Mouse (Mus musculus) liver, postnatal 0 days (tissue): ENCODE data around the gene Cfap43. TPM values are rescaled to one million over a fixed set of nuclear protein-coding genes. Genes with fewer than 3 reads are reported as not detected.

Experiments
- ATAC-seq: fragments of 200-750 bp; cut with Nextera tagmentation; 2 replicates; pipeline ENCODE4 v1.8.0; 2017; ENCODE audit warnings: mild to moderate bottlenecking, moderate library complexity
- DNase-seq: peaks from one replicate; pipeline ENCODE4 v3.0.0-alpha.2; 2016
- H3K27ac ChIP-seq: fragments of 300-500 bp; sonication (generic); 2 replicates; pipeline ENCODE4 v1.5.1; 2014; ENCODE audit warnings: antibody characterized with exemption, moderate library complexity, mild to moderate bottlenecking, low read depth
- H3K27me3 ChIP-seq: fragments of 300-500 bp; sonication (generic); 2 replicates; pipeline ENCODE4 v1.6.1; 2014; ENCODE audit warnings: low read length, control low read depth, mixed read lengths; ENCODE audit not compliant: insufficient read depth
- H3K36me3 ChIP-seq: fragments of 300-500 bp; sonication (generic); replicated peaks from 2 replicates; pipeline ENCODE4 v1.6.1; 2014; ENCODE audit warnings: mild to moderate bottlenecking, control low read depth, low read length, moderate library complexity, mixed read lengths; ENCODE audit not compliant: insufficient read depth
- H3K4me1 ChIP-seq: fragments of 300-500 bp; sonication (generic); 2 replicates; pipeline ENCODE4 v1.6.1; 2014; ENCODE audit warnings: antibody characterized with exemption, mild to moderate bottlenecking, control low read depth; ENCODE audit not compliant: insufficient read depth
- H3K4me2 ChIP-seq: fragments of 300-500 bp; sonication (generic); 2 replicates; pipeline ENCODE4 v1.6.1; 2014; ENCODE audit warnings: low read depth, mild to moderate bottlenecking, low read length, moderate library complexity, mixed read lengths
- H3K4me3 ChIP-seq: fragments of 300-500 bp; sonication (generic); 2 replicates; pipeline ENCODE4 v1.5.1; 2014; ENCODE audit warnings: low read depth, low read length
- H3K9ac ChIP-seq: fragments of 300-500 bp; sonication (generic); replicated peaks from 2 replicates; pipeline ENCODE4 v1.6.1; 2014; ENCODE audit warnings: mild to moderate bottlenecking, moderate library complexity
- H3K9me3 ChIP-seq: fragments of 300-500 bp; sonication (generic); 2 replicates; pipeline ENCODE4 v1.6.1; 2016; ENCODE audit warnings: mild to moderate bottlenecking, control low read depth, low read length, mixed read lengths
- CTCF ChIP-seq: sonication (generic); IDR thresholded peaks from 2 replicates; pipeline ENCODE4 v1.5.1; 2016; ENCODE audit warnings: antibody characterized with exemption, low read depth
- EP300 ChIP-seq: IDR thresholded peaks from 2 replicates; pipeline ENCODE4 v1.6.1; 2016; ENCODE audit warnings: antibody characterized with exemption, low read depth, mild to moderate bottlenecking
- WGBS: fragments of 180-500 bp; shearing (Covaris S2); extraction: QIAGEN DNeasy Blood & Tissue Kit; methylation state at CpG from one replicate; pipeline ENCODE4 v1.1.7; 2014; ENCODE audit not compliant: insufficient replicate concordance; 5-methylcytosine and 5-hydroxymethylcytosine counted together
- polyA plus RNA-seq: library from polyadenylated mRNA; unstranded; fragments of >200 nt; fragmentation: Nextera tagmentation; extraction: Ambion mirVana; gene quantifications from 2 replicates; pipeline ENCODE4 v1.2.1, GENCODE M21; 2015

The Cfap43 gene
- polyA plus RNA-seq, 1 experiment from 2014 or later = 0.05 TPM

DNA sequence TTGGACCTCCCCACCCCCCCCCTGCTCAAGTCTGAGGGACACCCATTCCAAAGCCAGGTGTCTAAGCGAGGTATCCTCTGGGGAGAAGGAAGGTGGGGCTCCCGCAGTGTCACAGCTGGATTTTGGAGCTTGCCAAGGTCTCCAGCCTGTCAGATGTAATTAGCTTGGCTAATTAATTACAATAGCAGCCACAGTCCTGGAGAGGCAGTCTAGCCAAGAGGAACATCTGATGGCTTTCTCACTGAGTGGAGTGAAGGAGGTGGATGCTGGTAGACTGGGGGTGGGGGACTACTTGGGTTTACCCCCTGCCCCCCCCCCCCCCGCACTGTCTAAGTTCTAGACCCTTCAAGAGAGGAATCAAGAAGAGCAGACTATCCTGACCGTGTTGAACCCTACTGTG, 15.4 kb downstream of the Cfap43 start:
- WGBS = 75% methylated on average over 4 of the region's 4 CpGs
- no peak overlapping the region for H3K9ac ChIP-seq
- H3K27me3 ChIP-seq = no peaks in the 10 kb centered on the region
- H3K4me2 ChIP-seq = no peak overlapping the region
- TF ChIP-seq CTCF = no peak
- no peak overlapping the region for H3K4me3 ChIP-seq
- no peaks in the 10 kb centered on the region for H3K9me3 ChIP-seq
- DNase-seq (no peak), ATAC-seq (no peak)
- no peak overlapping the region for H3K27ac ChIP-seq
- H3K36me3 ChIP-seq = no peaks in the 10 kb centered on the region
- H3K4me1 ChIP-seq = peaks cover 12% of the 10 kb centered on the region

- no peak overlapping the region for H3K4me3 ChIP-seq
- H3K4me2 ChIP-seq = no peak overlapping the region
- H3K27me3 ChIP-seq = no peaks in the 10 kb centered on the region
- no peak for TF ChIP-seq EP300
- no peak for TF ChIP-seq CTCF
- H3K36me3 ChIP-seq = no peaks in the 10 kb centered on the region
- H3K27ac ChIP-seq = no peak overlapping the region
- peaks cover 9% of the 10 kb centered on the region for H3K4me1 ChIP-seq
- 66% methylated on average over 13 of the region's 13 CpGs for WGBS
- DNase-seq = no peak
- H3K9me3 ChIP-seq = no peaks in the 10 kb centered on the region
- no peak for ATAC-seq
- H3K9ac ChIP-seq = no peak overlapping the region
These were observed 16.5 kb downstream of the Cfap43 start for GRCm38 (mm10) chr19:47902316-47903201.

DNA sequence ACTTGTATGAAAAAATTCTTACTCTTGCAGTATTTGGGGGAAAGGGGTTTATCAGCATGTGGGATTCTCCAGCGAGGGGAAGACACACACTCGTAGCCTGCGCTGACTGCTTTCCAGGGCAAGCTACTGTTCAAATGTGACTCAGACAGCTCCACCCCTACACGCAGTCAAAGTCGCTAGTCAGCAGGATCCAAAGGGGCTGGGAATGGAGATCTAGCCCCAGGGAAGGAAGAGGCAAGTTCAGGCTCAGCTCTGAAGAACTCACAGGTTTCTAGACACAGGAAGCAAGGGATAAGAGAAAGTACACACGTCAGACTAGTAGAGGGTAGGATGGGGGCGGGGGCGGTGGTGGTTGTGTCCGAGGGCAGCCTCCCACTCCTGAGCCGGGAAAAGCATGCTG, 18.5 kb downstream of the Cfap43 start:
- 75% methylated on average over 10 of the region's 10 CpGs for WGBS
- H3K4me2 ChIP-seq = no peak overlapping the region
- ATAC-seq (peak; percentile 35), DNase-seq (no peak)
- 0 out of 2 replicates have a peak overlapping the region, but pooled peaks have one; percentile 11 for H3K27ac ChIP-seq
- H3K9me3 ChIP-seq = no peaks in the 10 kb centered on the region
- H3K9ac ChIP-seq = no peak overlapping the region
- TF ChIP-seq CTCF (no peak), EP300 (no peak)
- H3K4me1 ChIP-seq = peaks cover 9% of the 10 kb centered on the region
- H3K36me3 ChIP-seq = peaks cover 16% of the 10 kb centered on the region; the same call in 1 of the 2 replicates
- H3K27me3 ChIP-seq = no peaks in the 10 kb centered on the region
- H3K4me3 ChIP-seq = no peak overlapping the region

DNA sequence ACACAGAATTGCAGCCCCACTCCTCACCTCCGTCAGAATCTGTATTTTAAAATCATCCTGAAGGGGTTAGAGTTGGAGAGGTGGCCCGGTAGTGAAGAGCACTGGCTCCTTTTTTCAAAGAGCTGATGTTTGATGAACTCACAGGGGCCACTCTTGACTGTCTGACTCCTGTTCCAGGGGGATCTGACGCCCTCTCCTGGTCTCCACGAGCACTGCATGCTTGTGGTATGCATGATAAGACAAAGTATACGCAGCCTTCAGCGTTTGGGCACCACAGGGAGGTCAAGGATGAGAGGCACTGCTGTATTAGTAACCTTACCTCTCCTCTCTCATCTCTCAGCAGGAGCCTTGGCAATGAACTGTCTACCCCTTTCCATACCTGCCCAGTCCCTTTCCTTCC, 19.1 kb downstream of the Cfap43 start:
- DNase-seq = no peak
- Histone ChIP-seq H3K36me3 (peaks cover 21% of the 10 kb centered on the region; the same call in 1 of the 2 replicates), H3K9ac (no peak overlapping the region), H3K27ac (0 out of 2 replicates have a peak overlapping the region, but pooled peaks have one; percentile 11), H3K4me1 (peaks cover 5% of the 10 kb centered on the region), H3K4me3 (no peak overlapping the region), H3K9me3 (no peaks in the 10 kb centered on the region), H3K27me3 (no peaks in the 10 kb centered on the region), H3K4me2 (no peak overlapping the region)
- TF ChIP-seq CTCF (peak; percentile 58), EP300 (no peak)
- no peak for ATAC-seq
- WGBS = 46% methylated on average over 6 of the region's 6 CpGs

- peak; percentile 74 for ATAC-seq
- H3K4me1 ChIP-seq = peaks cover 5% of the 10 kb centered on the region
- 60% methylated on average over 8 of the region's 8 CpGs for WGBS
These were observed 20.5 kb downstream of the Cfap43 start for GRCm38 (mm10) chr19:47898472-47899079.

DNA sequence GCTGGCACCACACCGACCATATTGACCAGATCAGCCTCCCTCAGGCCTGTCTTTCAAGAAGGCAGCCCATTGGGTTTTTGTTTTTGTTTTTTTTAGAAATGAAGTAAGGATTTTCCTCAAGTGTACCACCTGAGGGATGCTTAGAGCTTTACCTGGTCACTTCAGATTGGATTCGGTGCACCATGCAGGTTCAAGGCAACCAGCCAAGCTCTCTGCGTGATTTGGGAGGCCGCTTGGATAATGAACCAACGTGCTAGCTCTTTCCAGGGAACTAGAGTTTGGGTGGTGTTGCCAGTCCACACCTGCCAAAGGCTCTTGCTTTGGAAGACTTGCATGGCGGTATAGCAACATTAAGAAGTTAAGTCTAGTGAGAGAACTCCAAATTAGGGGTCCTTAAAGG, 26.0 kb downstream of the Cfap43 start:
- no peak overlapping the region for H3K4me2 ChIP-seq
- H3K9me3 ChIP-seq = no peaks in the 10 kb centered on the region
- H3K27ac ChIP-seq = no peak overlapping the region
- H3K9ac ChIP-seq = no peak overlapping the region
- H3K4me1 ChIP-seq = peaks cover 4% of the 10 kb centered on the region
- ATAC-seq = no peak
- H3K27me3 ChIP-seq = no peaks in the 10 kb centered on the region
- peaks cover 28% of the 10 kb centered on the region; the same call in 1 of the 2 replicates for H3K36me3 ChIP-seq
- WGBS = 88% methylated on average over 6 of the region's 6 CpGs
- H3K4me3 ChIP-seq = no peak overlapping the region
- DNase-seq = no peak
- TF ChIP-seq EP300 = no peak
- no peak for TF ChIP-seq CTCF

More at GRCm38 (mm10) chr19:47898472-47899079, 20.5 kb downstream of the Cfap43 start:
- Histone ChIP-seq H3K27ac (no peak overlapping the region), H3K4me2 (no peak overlapping the region), H3K4me3 (no peak overlapping the region), H3K27me3 (no peaks in the 10 kb centered on the region), H3K9ac (no peak overlapping the region), H3K36me3 (peaks cover 26% of the 10 kb centered on the region; the same call in 1 of the 2 replicates), H3K9me3 (no peaks in the 10 kb centered on the region)
- no peak for DNase-seq
- TF ChIP-seq EP300 (peak; percentile 44; the same call in 1 of the 2 replicates), CTCF (no peak)
